Mouse (Mus musculus): ENCODE results near the gene Gm10376. TPM values are rescaled to one million over a fixed set of nuclear protein-coding genes. Genes with fewer than 3 reads are reported as not detected.
"Not testable (repeated sequence)": the region's sequence is repeated elsewhere in the genome, so short reads cannot be mapped to it uniquely, and the experiment has no call there.

Gm10376 gene
- polyA plus RNA-seq (2015; fragmentation: Nextera tagmentation; extraction: Ambion mirVana): not detected in 2 replicates

GRCm38 (mm10) chr14:43015528-43015927 is at the start of gene Gm10376:
Gm10376 (minus strand) TSS chr14:43015628.
- not testable (repeated sequence) for H3K4me3 ChIP-seq; H3K9me3 ChIP-seq; H3K9ac ChIP-seq; H3K27me3 ChIP-seq; H3K4me1 ChIP-seq; ATAC-seq (ENCODE audit: borderline replicate concordance, extremely low read depth, low FRiP score, low TSS enrichment); H3K36me3 ChIP-seq; H3K4me2 ChIP-seq; H3K27ac ChIP-seq

- not testable (repeated sequence) for H3K4me1 ChIP-seq
Observed at GRCm38 (mm10) chr14:43060179-43060578, 44.8 kb upstream of the Gm10376 start.

GRCm38 (mm10) chr14:43058063-43058462 is 42.6 kb upstream of the Gm10376 start:
- H3K9ac ChIP-seq; H3K4me2 ChIP-seq; H3K27me3 ChIP-seq; H3K36me3 ChIP-seq; H3K27ac ChIP-seq; H3K4me1 ChIP-seq; ATAC-seq (ENCODE audit: borderline replicate concordance, extremely low read depth, low FRiP score, low TSS enrichment); H3K4me3 ChIP-seq; H3K9me3 ChIP-seq: not testable (repeated sequence)
- WGBS: 69% methylated on average over 3 of the region's 3 CpGs

More at GRCm38 (mm10) chr14:43060179-43060578, 44.8 kb upstream of the Gm10376 start:
- H3K9ac ChIP-seq; H3K4me3 ChIP-seq; H3K9me3 ChIP-seq; H3K27ac ChIP-seq; H3K36me3 ChIP-seq; ATAC-seq (ENCODE audit: borderline replicate concordance, extremely low read depth, low FRiP score, low TSS enrichment); H3K27me3 ChIP-seq; H3K4me2 ChIP-seq: not testable (repeated sequence)
- WGBS: 67% methylated on average over 4 of the region's 4 CpGs

- not testable (repeated sequence) for H3K4me2 ChIP-seq; H3K9me3 ChIP-seq; ATAC-seq (ENCODE audit: borderline replicate concordance, extremely low read depth, low FRiP score, low TSS enrichment); H3K27me3 ChIP-seq; H3K36me3 ChIP-seq; H3K4me1 ChIP-seq; H3K9ac ChIP-seq; H3K27ac ChIP-seq; H3K4me3 ChIP-seq
- no CpG with 5 or more reads among the region's 1 CpGs for WGBS
Observed at GRCm38 (mm10) chr14:42993524-42993923, 21.9 kb downstream of the Gm10376 start, which contains the start of gene Gm8082. Gm8082 (minus strand) TSS chr14:42993624.

Other genes starting within 250 kb of the Gm10376 start
- not detected in 2 replicates for gene Gm3015, start 246.8 kb downstream of the Gm10376 start, polyA plus RNA-seq (2015; fragmentation: Nextera tagmentation; extraction: Ambion mirVana)
- gene Gm10377, start 217.6 kb downstream of the Gm10376 start, polyA plus RNA-seq (2015; fragmentation: Nextera tagmentation; extraction: Ambion mirVana): not detected in 2 replicates
- not detected in 2 replicates for gene Gm21977, start 162.2 kb downstream of the Gm10376 start, polyA plus RNA-seq (2015; fragmentation: Nextera tagmentation; extraction: Ambion mirVana)
- gene Gm8082, start 22.0 kb downstream of the Gm10376 start, polyA plus RNA-seq (2015; fragmentation: Nextera tagmentation; extraction: Ambion mirVana): not detected in 2 replicates
- gene Gm8094, start 61.0 kb upstream of the Gm10376 start, polyA plus RNA-seq (2015; fragmentation: Nextera tagmentation; extraction: Ambion mirVana): not detected in 2 replicates
- gene Gm8104, start 85.0 kb upstream of the Gm10376 start, polyA plus RNA-seq (2015; fragmentation: Nextera tagmentation; extraction: Ambion mirVana): not detected in 2 replicates
- gene Gm7233, start 164.2 kb upstream of the Gm10376 start, polyA plus RNA-seq (2015; fragmentation: Nextera tagmentation; extraction: Ambion mirVana): 0.15 TPM in 1 of 2 replicates, not detected in the other
- gene Gm8122, start 219.7 kb upstream of the Gm10376 start, polyA plus RNA-seq (2015; fragmentation: Nextera tagmentation; extraction: Ambion mirVana): not detected in 2 replicates
- not detected in 2 replicates for gene Gm8126, start 243.0 kb upstream of the Gm10376 start, polyA plus RNA-seq (2015; fragmentation: Nextera tagmentation; extraction: Ambion mirVana)